9 mouse cellular contexts compared by ENCODE assay signal in the genomic region with DNA sequence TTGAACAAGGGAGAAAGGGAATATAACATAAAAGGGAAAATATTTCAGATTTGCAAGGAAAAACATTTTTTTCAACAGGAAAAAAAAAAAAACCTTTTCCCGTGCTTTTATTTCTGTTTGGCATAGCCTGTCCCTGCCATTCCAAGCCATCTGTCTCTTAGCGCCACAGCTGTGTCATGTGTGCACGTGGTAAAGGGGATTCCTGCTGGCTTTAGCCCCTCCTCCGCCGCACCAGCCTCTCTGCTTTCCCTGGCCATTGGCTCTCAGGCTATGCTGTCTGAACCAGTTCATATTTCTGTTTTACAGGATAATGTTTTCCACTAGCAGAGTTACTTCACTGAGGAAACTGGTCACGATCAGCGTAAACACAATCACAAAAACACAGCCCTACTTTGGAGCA. TPM values are rescaled to one million over a fixed set of nuclear protein-coding genes. Genes with fewer than 3 reads are reported as not detected.
DNase-seq lines count a peak whose midpoint lies in the region; ATAC-seq and TF ChIP-seq lines count a peak whose summit lies in the region.
"Had no signal": no experiment of that assay in that cellular context is flagged by ENCODE, and none has a peak within 500 bp of the region (broad histone marks: within the 10 kb centered on the region; RNA-seq: fewer than 3 reads in every experiment).

No protein-coding gene starts in this region.

- H3K4me2 ChIP-seq in embryonic facial prominence, embryonic 15.5 days (replicated peaks): no peak overlapping the region
- H3K4me2 ChIP-seq in kidney, postnatal 0 days (ENCODE audit: low read length): no peak overlapping the region
- no peak overlapping the region for H3K4me2 ChIP-seq in limb, embryonic 14.5 days (replicated peaks; ENCODE audit: low read depth, low read length, severe bottlenecking)

- no peak overlapping the region for H3K4me3 ChIP-seq in embryonic facial prominence, embryonic 15.5 days (replicated peaks)
- no peak overlapping the region for H3K4me3 ChIP-seq in kidney, postnatal 0 days (replicated peaks; ENCODE audit: low read depth, low read length)
- H3K4me3 ChIP-seq in limb, embryonic 14.5 days (replicated peaks; ENCODE audit: low read length): no peak overlapping the region

- H3K9me3 ChIP-seq in embryonic facial prominence, embryonic 15.5 days (replicated peaks): no peaks in the 10 kb centered on the region
- H3K9me3 ChIP-seq in kidney, postnatal 0 days (replicated peaks; ENCODE audit: low read length): no peaks in the 10 kb centered on the region
- no peaks in the 10 kb centered on the region for H3K9me3 ChIP-seq in limb, embryonic 14.5 days (ENCODE audit: control insufficient read depth, low read length)

- peak; percentile 10 to 24 for DNase-seq in cerebellum, postnatal 36 days
- no peak for DNase-seq in cerebellum, adult 18-20 months
- peak; percentile 63 for DNase-seq in kidney, postnatal 0 days (ENCODE audit: low spot score)
- DNase-seq in limb, embryonic 14.5 days (ENCODE audit: low spot score): peak; percentile 71
- peak; percentile 2 for DNase-seq in ovary, postnatal 14 days (ENCODE audit: low spot score)
- DNase-seq in thymus, adult 18-20 months: no peak
- no peak for DNase-seq in urinary bladder, postnatal 4 days (ENCODE audit: low spot score in 2 of 2)

- H3K9ac ChIP-seq in embryonic facial prominence, embryonic 15.5 days: no peak overlapping the region
- H3K9ac ChIP-seq in kidney, postnatal 0 days (ENCODE audit: low read depth, low read length): no peak overlapping the region
- H3K9ac ChIP-seq in limb, embryonic 14.5 days (ENCODE audit: low read depth, low read length, severe bottlenecking): no peak overlapping the region
- H3K9ac ChIP-seq: liver, embryonic 14.5 days had no signal

- H3K36me3 ChIP-seq in embryonic facial prominence, embryonic 15.5 days: no peaks in the 10 kb centered on the region
- H3K36me3 ChIP-seq in kidney, postnatal 0 days (ENCODE audit: insufficient read depth, low read length): no peaks in the 10 kb centered on the region
- no peaks in the 10 kb centered on the region for H3K36me3 ChIP-seq in limb, embryonic 14.5 days (ENCODE audit: control insufficient read depth, insufficient read depth, low read length)

- TF ChIP-seq CTCF in kidney, postnatal 0 days (IDR thresholded peaks at IDR 0.05; ENCODE audit: low read depth): no peak

- no peak for TF ChIP-seq POLR2A in limb, embryonic 14.5 days (IDR thresholded peaks at IDR 0.05; ENCODE audit: borderline replicate concordance, extremely low read depth, insufficient read depth, insufficient read length)

- no peaks in the 10 kb centered on the region for H3K27me3 ChIP-seq in embryonic facial prominence, embryonic 15.5 days
- 0 out of 2 replicates have a peak, but pooled peaks cover 4% of the 10 kb centered on the region for H3K27me3 ChIP-seq in kidney, postnatal 0 days (ENCODE audit: insufficient read depth, low read length)
- no peaks in the 10 kb centered on the region for H3K27me3 ChIP-seq in limb, embryonic 14.5 days (ENCODE audit: control insufficient read depth, insufficient read depth, low read length)

- H3K27ac ChIP-seq in embryonic facial prominence, embryonic 15.5 days (replicated peaks): no peak overlapping the region
- H3K27ac ChIP-seq in kidney, postnatal 0 days: no peak overlapping the region
- H3K27ac ChIP-seq in limb, embryonic 14.5 days (replicated peaks; ENCODE audit: low read depth, low read length): no peak overlapping the region
- H3K27ac ChIP-seq: liver, embryonic 14.5 days had no signal

- 0 out of 2 replicates have a peak, but pooled peaks cover 3% of the 10 kb centered on the region for H3K4me1 ChIP-seq in embryonic facial prominence, embryonic 15.5 days
- no peaks in the 10 kb centered on the region for H3K4me1 ChIP-seq in kidney, postnatal 0 days (replicated peaks; ENCODE audit: insufficient read depth, low read length)
- H3K4me1 ChIP-seq in limb, embryonic 14.5 days (ENCODE audit: control insufficient read depth, insufficient read depth, low read length): no peaks in the 10 kb centered on the region

- WGBS in embryonic facial prominence, embryonic 15.5 days: 28% methylated on average over 7 of the region's 7 CpGs
- 33% methylated on average over 7 of the region's 7 CpGs for WGBS in kidney, postnatal 0 days
- 20% methylated on average over 7 of the region's 7 CpGs for WGBS in limb, embryonic 14.5 days

- ATAC-seq in embryonic facial prominence, embryonic 15.5 days (ENCODE audit: insufficient number of reproducible peaks, low FRiP score, low TSS enrichment, low read depth): peak; percentile 88
- no peak; the same call in 1 of the 2 replicates for ATAC-seq in kidney, postnatal 0 days (replicated peaks; ENCODE audit: low FRiP score, low read depth)
- peak; percentile 93 for ATAC-seq in limb, embryonic 14.5 days (ENCODE audit: low FRiP score, low read depth)

RNA-seq across cellular contexts. Expression of gene Dyrk2, which starts 49.1 kb away (rescaled TPM):
- polyA plus RNA-seq in embryonic facial prominence, embryonic 15.5 days (2015; fragmentation: Nextera tagmentation; extraction: Ambion mirVana): 9.3 and 9.8 TPM in 2 replicates
- polyA plus RNA-seq in kidney, postnatal 0 days (2015; fragmentation: Nextera tagmentation; extraction: Ambion mirVana): 8.5 TPM in 2 replicates
- polyA plus RNA-seq in limb, embryonic 14.5 days (2012; rRNA removed): 19.4 and 20.9 TPM in 2 replicates
- polyA plus RNA-seq in limb, embryonic 14.5 days (2014; fragmentation: Nextera tagmentation; extraction: Ambion mirVana): 13.3 and 15.4 TPM in 2 replicates

Comparison
In these comparisons a context has a peak if more than half of its experiments do, and no peak if none do; other contexts are left out.
1. DNase-seq: peak in cerebellum, postnatal 36 days (2 of 2), kidney, postnatal 0 days (single experiment), limb, embryonic 14.5 days (single experiment) and ovary, postnatal 14 days (single experiment); none in cerebellum, adult 18-20 months (0 of 2), thymus, adult 18-20 months (0 of 2) and urinary bladder, postnatal 4 days (0 of 2).